Mouse (Mus musculus) adrenal gland, adult 18-20 months (tissue): ENCODE data around the gene Elf1. TPM values are rescaled to one million over a fixed set of nuclear protein-coding genes. Genes with fewer than 3 reads are reported as not detected.
"Not testable (repeated sequence)": the region's sequence is repeated elsewhere in the genome, so short reads cannot be mapped to it uniquely, and the experiment has no call there.

Source experiments
- DNase-seq, 2 experiments: peaks; one replicate each; pipeline ENCODE4 v3.0.0; 2021 to 2022; ENCODE audit warnings: low spot score in 2 of 2
- total RNA-seq, 2 experiments: library from RNA; stranded (reverse); gene quantifications; 1 replicate in 1 of 2; 2 replicates in 1 of 2; pipeline ENCODE4 v1.2.3; 2021

Gene Elf1
- total RNA-seq, 2 experiments from 2014 or later: 19.2 to 23.1 TPM

- DNase-seq: no peak
These were observed 38.6 kb downstream of the Elf1 start for GRCm38 (mm10) chr14:79519663-79519975.

- no peak for DNase-seq
These were observed 39.6 kb downstream of the Elf1 start for GRCm38 (mm10) chr14:79520612-79521011.

- no peak for DNase-seq
These were observed 40.1 kb downstream of the Elf1 start for GRCm38 (mm10) chr14:79521056-79521455.

- DNase-seq: no peak
These were observed 40.6 kb downstream of the Elf1 start for GRCm38 (mm10) chr14:79521471-79522117.

- DNase-seq: no peak
These were observed 41.4 kb downstream of the Elf1 start for GRCm38 (mm10) chr14:79522387-79522786.

- DNase-seq: not testable (repeated sequence)
These were observed 45.1 kb downstream of the Elf1 start for GRCm38 (mm10) chr14:79526106-79526505.

- DNase-seq: no peak
These were observed 46.7 kb downstream of the Elf1 start for GRCm38 (mm10) chr14:79527704-79528103.

GRCm38 (mm10) chr14:79529581-79530554, 48.9 kb downstream of the Elf1 start:
- no peak for DNase-seq

GRCm38 (mm10) chr14:79530761-79531160, 49.8 kb downstream of the Elf1 start:
- DNase-seq: no peak

GRCm38 (mm10) chr14:79532036-79532776, 51.2 kb downstream of the Elf1 start:
- no peak for DNase-seq

- DNase-seq: no peak
These were observed 52.4 kb downstream of the Elf1 start for GRCm38 (mm10) chr14:79533350-79533749.

GRCm38 (mm10) chr14:79534206-79534605, 53.2 kb downstream of the Elf1 start:
- no peak for DNase-seq

- not testable (repeated sequence) for DNase-seq
These were observed 53.7 kb downstream of the Elf1 start for GRCm38 (mm10) chr14:79534656-79535055.

- DNase-seq: no peak
These were observed 54.3 kb downstream of the Elf1 start for GRCm38 (mm10) chr14:79535318-79535717.

- DNase-seq: no peak
These were observed 55.0 kb downstream of the Elf1 start for GRCm38 (mm10) chr14:79536011-79536410.

GRCm38 (mm10) chr14:79536837-79537236, 55.8 kb downstream of the Elf1 start:
- no peak for DNase-seq

- no peak for DNase-seq
These were observed 56.5 kb downstream of the Elf1 start for GRCm38 (mm10) chr14:79537463-79537862.

- no peak for DNase-seq
These were observed 56.9 kb downstream of the Elf1 start for GRCm38 (mm10) chr14:79537921-79538320.

- DNase-seq: no peak
These were observed 60.6 kb downstream of the Elf1 start for GRCm38 (mm10) chr14:79541606-79542005.

GRCm38 (mm10) chr14:79549343-79549742, 68.3 kb downstream of the Elf1 start:
- DNase-seq: peak in 1 of 2 experiments; percentile 12

- no peak for DNase-seq
These were observed 70.9 kb downstream of the Elf1 start for GRCm38 (mm10) chr14:79551929-79552328.

- no peak for DNase-seq
These were observed 71.9 kb downstream of the Elf1 start for GRCm38 (mm10) chr14:79552854-79553253.
